Mouse (Mus musculus) spleen, embryonic (tissue): ENCODE results near the gene Mrm1.

ENCODE experiments used
- CTCF ChIA-PET: fragments of 350-600 bp; sonication (Branson Sonifier 250); formaldehyde crosslinking; loops from one replicate; lab custom pipeline; 2022; lab: Charles Lee

Mrm1 gene

GRCm38 (mm10) chr11:84813724-84814510, 5.4 kb downstream of the Mrm1 start:
- CTCF ChIA-PET, result interaction anchor here (0.6 to 0.8 kb wide), 3 partner anchors 16 to 429 kb away, joined by 3 to 7 read pairs (median 3); no protein-coding TSS in a partner anchor

GRCm38 (mm10) chr11:84804373-84804772, 14.9 kb downstream of the Mrm1 start:
- CTCF ChIA-PET, result interaction anchor here (0.7 kb wide), 1 partner anchor 375 kb away, joined by 4 read pairs; no protein-coding TSS in a partner anchor

- CTCF ChIA-PET, result interaction anchor here (0.5 to 1.0 kb wide), 2 partner anchors 16 to 1435 kb away, joined by 3 to 6 read pairs; no protein-coding TSS in a partner anchor
These were observed 21.5 kb downstream of the Mrm1 start for GRCm38 (mm10) chr11:84797627-84798353.

- CTCF ChIA-PET, result interaction anchor here (0.6 kb wide), 2 partner anchors 369 to 371 kb away, joined by 3 to 10 read pairs; no protein-coding TSS in a partner anchor
These were observed 22.3 kb downstream of the Mrm1 start for GRCm38 (mm10) chr11:84797026-84797425.

- CTCF ChIA-PET, result interaction anchor here (0.6 kb wide), 1 partner anchor 657 kb away, joined by 3 read pairs; no protein-coding TSS in a partner anchor
These were observed 24.7 kb downstream of the Mrm1 start for GRCm38 (mm10) chr11:84794496-84795113.

- CTCF ChIA-PET, result interaction anchor here (0.5 to 0.8 kb wide), 2 partner anchors 9 to 12 kb away, joined by 3 to 21 read pairs; no protein-coding TSS in a partner anchor
These were observed 25.8 kb downstream of the Mrm1 start for GRCm38 (mm10) chr11:84793545-84793944.

GRCm38 (mm10) chr11:84790383-84790782, 28.9 kb downstream of the Mrm1 start:
- CTCF ChIA-PET, result no interaction called here

GRCm38 (mm10) chr11:84780143-84780870, 39.0 kb downstream of the Mrm1 start:
- CTCF ChIA-PET, result no interaction called here

GRCm38 (mm10) chr11:84775560-84775959, 43.8 kb downstream of the Mrm1 start:
- CTCF ChIA-PET, result no interaction called here

- CTCF ChIA-PET, result no interaction called here
These were observed 44.3 kb downstream of the Mrm1 start for GRCm38 (mm10) chr11:84774870-84775514.

GRCm38 (mm10) chr11:84767898-84768297, 51.4 kb downstream of the Mrm1 start:
- CTCF ChIA-PET, result interaction anchor here (0.6 kb wide), 1 partner anchor 211 kb away, joined by 16 read pairs; no protein-coding TSS in a partner anchor

- CTCF ChIA-PET, result interaction anchor here (0.7 kb wide), 2 partner anchors 20 to 31 kb away, joined by 3 to 28 read pairs; no protein-coding TSS in a partner anchor
These were observed 54.2 kb downstream of the Mrm1 start for GRCm38 (mm10) chr11:84765125-84765524.

GRCm38 (mm10) chr11:84764527-84764961, 54.8 kb downstream of the Mrm1 start:
- CTCF ChIA-PET, result no interaction called here

- CTCF ChIA-PET, result no interaction called here
These were observed 55.2 kb downstream of the Mrm1 start for GRCm38 (mm10) chr11:84764116-84764515.
